Mouse (Mus musculus) bone marrow, adult 2 months (tissue): ENCODE results near the gene Gm20518.

Source experiments
- CTCF ChIP-seq: fragments of 200-500 bp; IDR thresholded peaks from 2 replicates; pipeline ENCODE4 v1.5.1; 2011; ENCODE audit warnings: low read length, control low read depth; ENCODE audit not compliant: control insufficient read depth, insufficient read depth
- POLR2A ChIP-seq: fragments of 200-500 bp; IDR thresholded peaks from 2 replicates; pipeline ENCODE4 v1.6.1; 2011; ENCODE audit warnings: low read depth, mild to moderate bottlenecking, control low read depth, low read length, borderline replicate concordance; ENCODE audit not compliant: control insufficient read depth

- TF ChIP-seq CTCF (no peak), POLR2A (no peak)
Observed at GRCm38 (mm10) chr16:17875174-17875573, 16.3 kb downstream of the Gm20518 start.
